ENCODE assay signal across 27 mouse cellular contexts in the genomic region with DNA sequence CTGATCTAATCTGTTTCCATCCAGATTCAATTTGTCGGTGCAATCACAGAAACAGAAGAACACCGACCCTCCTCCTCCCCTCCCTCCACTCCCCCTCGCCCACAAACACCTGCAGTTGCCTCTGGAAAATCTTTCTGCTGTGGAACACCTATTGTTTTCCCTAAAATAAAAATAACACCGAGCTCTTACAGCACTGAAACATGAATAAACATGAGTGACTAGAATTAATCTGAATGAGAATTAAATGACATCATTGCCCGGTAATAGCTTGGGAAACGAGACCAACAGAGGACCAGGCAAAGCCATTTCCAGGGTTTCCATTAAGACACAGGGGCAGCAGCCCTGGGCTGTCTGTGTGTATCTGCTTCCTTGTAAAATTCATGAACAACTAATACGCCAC. TPM values are rescaled to one million over a fixed set of nuclear protein-coding genes. Genes with fewer than 3 reads are reported as not detected.
DNase-seq lines count a peak whose midpoint lies in the region; ATAC-seq and TF ChIP-seq lines count a peak whose summit lies in the region.
"Had no signal": no experiment of that assay in that cellular context is flagged by ENCODE, and none has a peak within 500 bp of the region (broad histone marks: within the 10 kb centered on the region; RNA-seq: fewer than 3 reads in every experiment).

No protein-coding gene starts in this region.

- ATAC-seq in midbrain, embryonic 11.5 days (ENCODE audit: low FRiP score) = no peak
- ATAC-seq in forebrain, embryonic 15.5 days (replicated peaks) = 0 out of 2 replicates have a peak, but pooled peaks have one; percentile 51
- ATAC-seq in hindbrain, postnatal 0 days = peak; percentile 27; the same call in 1 of the 2 replicates
- ATAC-seq: CD4-positive, CD25-positive, alpha-beta regulatory T cell, adult 4 months; intestine, embryonic 15.5 days; lung, postnatal 0 days; Patski had no signal

- no peaks in the 10 kb centered on the region for H3K4me1 ChIP-seq in midbrain, embryonic 11.5 days (ENCODE audit: control insufficient read depth, insufficient read depth, low read length)
- peaks cover 16% of the 10 kb centered on the region for H3K4me1 ChIP-seq in midbrain, embryonic 10.5 days
- peaks cover 15% of the 10 kb centered on the region for H3K4me1 ChIP-seq in forebrain, embryonic 15.5 days
- no peaks in the 10 kb centered on the region for H3K4me1 ChIP-seq in hindbrain, postnatal 0 days (ENCODE audit: insufficient read depth, low read length)
- no peaks in the 10 kb centered on the region for H3K4me1 ChIP-seq in thymus, adult 2 months (replicated peaks; ENCODE audit: control insufficient read depth, insufficient read depth, low read length)
- H3K4me1 ChIP-seq: intestine, embryonic 15.5 days had no signal

- TF ChIP-seq CTCF in hindbrain, postnatal 0 days (IDR thresholded peaks at IDR 0.05; ENCODE audit: low read depth) = no peak
- TF ChIP-seq CTCF in thymus, adult 2 months (IDR thresholded peaks at IDR 0.05; ENCODE audit: borderline replicate concordance, control insufficient read depth, extremely low read depth, insufficient read depth, low read length, poor library complexity) = no peak

- no peak for TF ChIP-seq POLR2A in thymus, adult 2 months (IDR thresholded peaks at IDR 0.05; ENCODE audit: control insufficient read depth, extremely low read depth, insufficient read depth, low read length, poor library complexity)

- H3K9me3 ChIP-seq in midbrain, embryonic 11.5 days (ENCODE audit: control insufficient read depth, low read length) = no peaks in the 10 kb centered on the region
- H3K9me3 ChIP-seq in midbrain, embryonic 10.5 days (replicated peaks) = no peaks in the 10 kb centered on the region
- H3K9me3 ChIP-seq in forebrain, embryonic 15.5 days = no peaks in the 10 kb centered on the region
- no peaks in the 10 kb centered on the region for H3K9me3 ChIP-seq in hindbrain, postnatal 0 days (ENCODE audit: low read length)
- H3K9me3 ChIP-seq: embryonic facial prominence, embryonic 10.5 days; heart, embryonic 15.5 days; intestine, embryonic 15.5 days; neural tube, embryonic 13.5 days had no signal

- H3K4me2 ChIP-seq in midbrain, embryonic 11.5 days = no peak overlapping the region
- no peak overlapping the region for H3K4me2 ChIP-seq in forebrain, embryonic 15.5 days (replicated peaks)
- no peak overlapping the region for H3K4me2 ChIP-seq in hindbrain, postnatal 0 days (ENCODE audit: low read depth, low read length)
- H3K4me2 ChIP-seq: heart, embryonic 15.5 days; intestine, embryonic 15.5 days; neural tube, embryonic 13.5 days had no signal

- WGBS in midbrain, embryonic 11.5 days = 64% methylated on average over 7 of the region's 7 CpGs
- 73% methylated on average over 7 of the region's 7 CpGs for WGBS in midbrain, embryonic 10.5 days
- WGBS in forebrain, embryonic 15.5 days = 15% methylated on average over 7 of the region's 7 CpGs
- WGBS in hindbrain, postnatal 0 days = 43% methylated on average over 7 of the region's 7 CpGs
- 89% methylated on average over 7 of the region's 7 CpGs for WGBS in thymus, adult 2 months

- no peak overlapping the region for H3K4me3 ChIP-seq in midbrain, embryonic 11.5 days (ENCODE audit: low read depth, low read length)
- H3K4me3 ChIP-seq in midbrain, embryonic 10.5 days = no peak overlapping the region
- no peak overlapping the region for H3K4me3 ChIP-seq in forebrain, embryonic 15.5 days
- H3K4me3 ChIP-seq in hindbrain, postnatal 0 days (ENCODE audit: low read length) = no peak overlapping the region
- no peak overlapping the region for H3K4me3 ChIP-seq in thymus, adult 2 months (ENCODE audit: control insufficient read depth, insufficient read depth, low read length)
- H3K4me3 ChIP-seq: embryonic facial prominence, embryonic 10.5 days; heart, adult 2 months; heart, embryonic 15.5 days; intestine, embryonic 15.5 days; layer of hippocampus, adult 2 months; myocyte; neural tube, embryonic 13.5 days had no signal

- no peak overlapping the region for H3K27ac ChIP-seq in midbrain, embryonic 11.5 days (ENCODE audit: low read depth, low read length)
- no peak overlapping the region; the same call in 1 of the 2 replicates for H3K27ac ChIP-seq in midbrain, embryonic 10.5 days (replicated peaks)
- peak overlapping the region; percentile 33; the same call in 1 of the 2 replicates for H3K27ac ChIP-seq in forebrain, embryonic 15.5 days (replicated peaks)
- H3K27ac ChIP-seq in hindbrain, postnatal 0 days = peak overlapping the region; percentile 12; the same call in 1 of the 2 replicates
- H3K27ac ChIP-seq in thymus, adult 2 months (ENCODE audit: control insufficient read depth, insufficient read depth, low read length) = no peak overlapping the region
- H3K27ac ChIP-seq: heart, adult 2 months; heart, embryonic 15.5 days; intestine, embryonic 15.5 days; layer of hippocampus, adult 2 months; macrophage; neural tube, embryonic 13.5 days had no signal

- H3K9ac ChIP-seq in midbrain, embryonic 11.5 days (ENCODE audit: low read length) = no peak overlapping the region
- no peak overlapping the region for H3K9ac ChIP-seq in forebrain, embryonic 15.5 days (replicated peaks)
- H3K9ac ChIP-seq in hindbrain, postnatal 0 days (replicated peaks; ENCODE audit: low read length) = no peak overlapping the region
- H3K9ac ChIP-seq: heart, embryonic 15.5 days; intestine, embryonic 15.5 days; neural tube, embryonic 13.5 days had no signal

- DNase-seq in midbrain, embryonic 11.5 days (ENCODE audit: low spot score, missing footprints) = peak; percentile 84
- no peak for DNase-seq in midbrain, embryonic 10.5 days (ENCODE audit: low spot score)
- no peak for DNase-seq in hindbrain, postnatal 0 days (ENCODE audit: low spot score)
- DNase-seq in adipocyte (ENCODE audit: low spot score) = no peak
- no peak for DNase-seq in layer of hippocampus, adult 18-20 months (ENCODE audit: low spot score in 2 of 2)
- no peak for DNase-seq in cerebellum, adult 9-11 months
- DNase-seq in thymus, adult 2 months = no peak
- DNase-seq: adrenal gland, adult 2 months; cerebellum, adult 8-10 months; gastrocnemius, postnatal 36 days; heart, adult 2 months; heart, postnatal 4 days; kidney, adult 8-10 months; kidney, postnatal 10 days; retina, postnatal 1 day; thymus, postnatal 36 days had no signal

- no peaks in the 10 kb centered on the region for H3K36me3 ChIP-seq in midbrain, embryonic 11.5 days (ENCODE audit: control insufficient read depth, insufficient read depth, low read length)
- H3K36me3 ChIP-seq in midbrain, embryonic 10.5 days = peaks cover 6% of the 10 kb centered on the region; the same call in 1 of the 2 replicates
- no peaks in the 10 kb centered on the region for H3K36me3 ChIP-seq in forebrain, embryonic 15.5 days
- H3K36me3 ChIP-seq in hindbrain, postnatal 0 days (ENCODE audit: insufficient read depth, low read length) = peaks cover 4% of the 10 kb centered on the region
- H3K36me3 ChIP-seq in thymus, adult 2 months (ENCODE audit: control insufficient read depth, insufficient read depth, low read length) = no peaks in the 10 kb centered on the region

- H3K27me3 ChIP-seq in midbrain, embryonic 11.5 days (ENCODE audit: control insufficient read depth, insufficient read depth, low read length) = no peaks in the 10 kb centered on the region
- no peaks in the 10 kb centered on the region for H3K27me3 ChIP-seq in midbrain, embryonic 10.5 days (ENCODE audit: low read depth, poor library complexity, severe bottlenecking)
- no peaks in the 10 kb centered on the region for H3K27me3 ChIP-seq in forebrain, embryonic 15.5 days
- H3K27me3 ChIP-seq in hindbrain, postnatal 0 days (ENCODE audit: insufficient read depth, low read length) = no peaks in the 10 kb centered on the region
- no peaks in the 10 kb centered on the region for H3K27me3 ChIP-seq in thymus, adult 2 months (ENCODE audit: control insufficient read depth, insufficient read depth, low read length)
- H3K27me3 ChIP-seq: heart, embryonic 15.5 days; intestine, embryonic 15.5 days; neural tube, embryonic 13.5 days; Patski had no signal

RNA-seq across cellular contexts. Expression of gene Myo18b, which starts 46.1 kb away (rescaled TPM):
- 0.41 and 0.48 TPM in 2 replicates for polyA plus RNA-seq in midbrain, embryonic 11.5 days (2014; fragmentation: Nextera tagmentation; extraction: Ambion mirVana)
- polyA plus RNA-seq in midbrain, embryonic 10.5 days (2016; fragmentation: Nextera tagmentation; extraction: Ambion mirVana) = 0.63 and 1.2 TPM in 2 replicates
- 0.82 and 1.2 TPM in 2 replicates for polyA plus RNA-seq in forebrain, embryonic 15.5 days (2015; fragmentation: Nextera tagmentation; extraction: Ambion mirVana)
- 1.9 and 2.3 TPM in 2 replicates for total RNA-seq in hindbrain, postnatal 0 days (2014; rRNA removed)
- 0.75 and 1.1 TPM in 2 replicates for polyA plus RNA-seq in hindbrain, postnatal 0 days (2015; fragmentation: Nextera tagmentation; extraction: Ambion mirVana)
- 1 to 10 TPM; 1.1 to 1.3 TPM for total RNA-seq in layer of hippocampus, adult 18-20 months (2021)
- 0.36 and 3.8 TPM in 2 replicates for polyA plus RNA-seq in thymus, adult 2 months (2012; rRNA removed)
- polyA plus RNA-seq: CD4-positive, CD25-positive, alpha-beta regulatory T cell, adult 4 months; Patski had no signal

Comparison
In these comparisons a context has a peak if more than half of its experiments do, and no peak if none do; other contexts are left out.
1. H3K27ac ChIP-seq: peak in forebrain, embryonic 15.5 days (single experiment) and hindbrain, postnatal 0 days (single experiment); none in midbrain, embryonic 11.5 days (single experiment), midbrain, embryonic 10.5 days (single experiment) and thymus, adult 2 months (single experiment).